Mouse (Mus musculus): ENCODE measurements around the gene Tnrc18. TPM values are rescaled to one million over a fixed set of nuclear protein-coding genes. Genes with fewer than 3 reads are reported as not detected.

Tnrc18 gene
- polyA plus RNA-seq, 1 experiment = 48.6 TPM

DNA sequence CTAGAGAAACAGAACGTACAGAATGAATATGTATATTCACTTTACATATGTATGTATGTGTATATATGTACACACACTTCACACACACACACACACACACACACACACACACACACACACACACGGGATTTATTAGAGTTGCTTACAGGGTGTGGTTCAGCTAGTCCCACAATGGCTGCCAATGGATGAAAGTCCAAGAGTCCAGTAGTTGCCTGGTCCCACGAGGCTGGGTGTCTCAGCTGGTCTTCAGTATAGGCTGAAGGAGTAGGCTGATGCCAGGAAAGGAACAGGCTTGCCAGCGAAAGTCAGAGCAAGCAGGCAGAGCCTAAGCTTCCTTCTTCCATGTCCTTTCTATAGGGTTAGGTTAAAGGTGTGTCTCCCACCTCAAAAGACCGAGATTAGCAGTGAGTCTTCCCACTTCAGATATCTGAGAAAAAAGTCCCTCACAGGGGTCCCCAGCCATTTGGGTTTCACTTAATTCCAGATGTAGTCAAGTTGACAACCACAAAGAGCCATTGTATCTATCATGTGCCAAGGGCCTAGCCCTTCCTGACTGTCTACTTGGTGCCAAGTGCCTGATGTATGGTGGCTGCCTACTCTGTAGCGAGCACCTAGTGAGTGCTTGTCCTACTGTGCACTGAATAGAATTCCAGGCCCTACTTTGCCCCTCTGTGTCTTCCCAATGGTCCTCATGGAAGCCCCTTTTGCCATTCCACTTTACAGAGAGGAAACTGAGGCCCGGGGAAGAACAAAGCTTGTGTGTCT lies 33.6 kb upstream of the Tnrc18 start:
- H3K4me1 ChIP-seq (replicated peaks; ENCODE audit: control insufficient read depth, insufficient read depth, low read length) = no peaks in the 10 kb centered on the region
- TF ChIP-seq CTCF (IDR thresholded peaks at IDR 0.05; ENCODE audit: borderline replicate concordance, control insufficient read depth, extremely low read depth, insufficient read depth, low read length, poor library complexity) (no peak), POLR2A (IDR thresholded peaks at IDR 0.05; ENCODE audit: control insufficient read depth, extremely low read depth, insufficient read depth, low read length, poor library complexity) (no peak)
- no peaks in the 10 kb centered on the region for H3K36me3 ChIP-seq (ENCODE audit: control insufficient read depth, insufficient read depth, low read length)
- WGBS = 74% methylated on average over 7 of the region's 7 CpGs
- H3K27ac ChIP-seq (ENCODE audit: control insufficient read depth, insufficient read depth, low read length) = no peak overlapping the region
- no peak overlapping the region for H3K4me3 ChIP-seq (ENCODE audit: control insufficient read depth, insufficient read depth, low read length)
- no peaks in the 10 kb centered on the region for H3K27me3 ChIP-seq (ENCODE audit: control insufficient read depth, insufficient read depth, low read length)
- DNase-seq = no peak

DNA sequence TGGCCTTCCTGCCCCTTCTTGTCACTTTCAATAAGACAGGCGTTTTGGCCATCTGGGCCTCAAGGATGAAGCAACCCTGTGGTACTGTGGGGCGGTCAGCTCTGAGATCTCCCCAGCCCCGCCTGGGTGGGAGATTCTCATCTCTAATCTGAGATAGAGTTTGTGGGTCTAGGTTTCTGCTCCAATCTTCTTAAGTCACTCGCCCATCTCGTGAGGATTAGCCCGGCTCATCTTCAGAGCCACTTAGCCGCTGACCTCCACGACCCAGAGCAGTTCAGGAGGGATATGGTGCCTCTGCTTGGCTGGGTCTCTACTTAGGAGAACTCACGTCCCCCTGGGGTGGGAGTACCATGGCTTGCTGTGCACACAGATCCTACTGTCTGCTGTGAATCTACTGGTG lies 33.0 kb upstream of the Tnrc18 start:
- H3K4me3 ChIP-seq (ENCODE audit: control insufficient read depth, insufficient read depth, low read length) = no peak overlapping the region
- DNase-seq = no peak
- H3K4me1 ChIP-seq (replicated peaks; ENCODE audit: control insufficient read depth, insufficient read depth, low read length) = no peaks in the 10 kb centered on the region
- no peaks in the 10 kb centered on the region for H3K27me3 ChIP-seq (ENCODE audit: control insufficient read depth, insufficient read depth, low read length)
- TF ChIP-seq POLR2A (IDR thresholded peaks at IDR 0.05; ENCODE audit: control insufficient read depth, extremely low read depth, insufficient read depth, low read length, poor library complexity) (no peak), CTCF (IDR thresholded peaks at IDR 0.05; ENCODE audit: borderline replicate concordance, control insufficient read depth, extremely low read depth, insufficient read depth, low read length, poor library complexity) (no peak)
- H3K36me3 ChIP-seq (ENCODE audit: control insufficient read depth, insufficient read depth, low read length) = no peaks in the 10 kb centered on the region
- no peak overlapping the region for H3K27ac ChIP-seq (ENCODE audit: control insufficient read depth, insufficient read depth, low read length)
- WGBS = 93% methylated on average over 9 of the region's 9 CpGs

DNA sequence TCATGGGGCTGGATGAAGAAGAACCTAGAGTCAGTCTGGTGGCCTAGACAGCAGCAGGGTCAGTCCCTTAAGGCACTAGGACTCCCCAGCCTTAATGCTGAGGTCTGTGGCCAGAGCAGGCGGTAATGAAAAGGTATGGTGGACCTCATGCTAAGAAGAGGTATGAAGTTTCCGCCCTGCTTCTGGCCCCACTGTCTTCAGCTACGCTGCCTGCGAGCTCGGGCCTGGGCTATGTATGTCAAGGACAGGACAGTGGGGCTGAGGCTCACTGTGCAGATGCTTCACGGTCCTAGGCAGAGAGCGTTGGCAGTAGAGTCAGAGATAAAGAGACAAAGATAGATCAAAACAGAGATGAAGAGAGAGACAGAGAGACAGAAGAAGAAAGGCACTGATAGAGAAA lies 31.4 kb upstream of the Tnrc18 start:
- Histone ChIP-seq H3K4me3 (ENCODE audit: control insufficient read depth, insufficient read depth, low read length) (no peak overlapping the region), H3K4me1 (replicated peaks; ENCODE audit: control insufficient read depth, insufficient read depth, low read length) (no peaks in the 10 kb centered on the region), H3K27ac (ENCODE audit: control insufficient read depth, insufficient read depth, low read length) (no peak overlapping the region), H3K36me3 (ENCODE audit: control insufficient read depth, insufficient read depth, low read length) (no peaks in the 10 kb centered on the region), H3K27me3 (ENCODE audit: control insufficient read depth, insufficient read depth, low read length) (no peaks in the 10 kb centered on the region)
- 98% methylated on average over 7 of the region's 7 CpGs for WGBS
- TF ChIP-seq POLR2A (IDR thresholded peaks at IDR 0.05; ENCODE audit: control insufficient read depth, extremely low read depth, insufficient read depth, low read length, poor library complexity) (no peak), CTCF (IDR thresholded peaks at IDR 0.05; ENCODE audit: borderline replicate concordance, control insufficient read depth, extremely low read depth, insufficient read depth, low read length, poor library complexity) (no peak)
- DNase-seq = no peak

DNA sequence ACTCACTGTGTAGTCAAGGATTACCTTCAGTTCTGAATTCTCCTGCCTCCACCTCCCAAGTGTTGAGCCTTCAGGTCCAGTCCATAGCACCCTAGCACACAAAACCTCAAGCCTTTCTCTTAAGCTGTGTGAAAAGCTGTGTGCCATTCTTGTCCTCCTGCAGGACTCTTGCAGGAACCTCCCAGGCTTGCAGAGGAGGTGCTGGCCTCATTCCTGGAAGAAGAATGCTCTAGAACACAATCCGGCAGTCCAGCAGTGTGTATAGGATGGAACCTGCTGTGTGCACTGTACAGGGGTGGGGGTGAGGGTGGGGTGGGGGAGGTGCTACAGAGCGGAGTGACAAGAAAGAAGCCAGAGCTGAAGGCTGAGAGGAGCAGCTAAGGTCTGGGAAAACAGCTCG lies 30.7 kb upstream of the Tnrc18 start:
- Histone ChIP-seq H3K4me3 (ENCODE audit: control insufficient read depth, insufficient read depth, low read length) (no peak overlapping the region), H3K36me3 (ENCODE audit: control insufficient read depth, insufficient read depth, low read length) (no peaks in the 10 kb centered on the region), H3K4me1 (replicated peaks; ENCODE audit: control insufficient read depth, insufficient read depth, low read length) (no peaks in the 10 kb centered on the region), H3K27me3 (ENCODE audit: control insufficient read depth, insufficient read depth, low read length) (no peaks in the 10 kb centered on the region), H3K27ac (ENCODE audit: control insufficient read depth, insufficient read depth, low read length) (no peak overlapping the region)
- 87% methylated on average over 3 of the region's 3 CpGs for WGBS
- no peak for DNase-seq
- TF ChIP-seq CTCF (IDR thresholded peaks at IDR 0.05; ENCODE audit: borderline replicate concordance, control insufficient read depth, extremely low read depth, insufficient read depth, low read length, poor library complexity) (no peak), POLR2A (IDR thresholded peaks at IDR 0.05; ENCODE audit: control insufficient read depth, extremely low read depth, insufficient read depth, low read length, poor library complexity) (no peak)

DNA sequence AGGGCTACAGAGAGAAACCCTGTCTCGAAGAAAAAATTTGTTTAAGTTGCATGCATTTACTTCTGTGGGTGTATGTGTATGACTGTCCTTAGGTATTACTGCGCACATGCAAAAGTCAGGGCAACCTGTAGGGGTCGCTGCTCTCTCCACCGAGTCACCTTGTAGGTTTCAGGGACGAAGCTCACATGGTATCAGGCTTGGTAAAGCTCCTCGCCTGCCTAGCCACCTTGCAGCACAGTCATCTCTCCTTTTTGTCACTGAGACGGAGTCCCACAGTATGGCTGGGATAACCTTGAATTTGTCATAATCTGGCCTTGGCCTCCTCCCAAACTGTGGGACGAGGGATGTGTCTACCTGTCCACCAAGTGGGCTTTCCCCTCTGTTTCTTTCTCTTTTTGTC lies 27.0 kb upstream of the Tnrc18 start:
- no peaks in the 10 kb centered on the region for H3K36me3 ChIP-seq (ENCODE audit: control insufficient read depth, insufficient read depth, low read length)
- WGBS = 66% methylated on average over 8 of the region's 8 CpGs
- TF ChIP-seq POLR2A (IDR thresholded peaks at IDR 0.05; ENCODE audit: control insufficient read depth, extremely low read depth, insufficient read depth, low read length, poor library complexity) = no peak
- TF ChIP-seq CTCF (IDR thresholded peaks at IDR 0.05; ENCODE audit: borderline replicate concordance, control insufficient read depth, extremely low read depth, insufficient read depth, low read length, poor library complexity) = no peak
- no peak overlapping the region for H3K27ac ChIP-seq (ENCODE audit: control insufficient read depth, insufficient read depth, low read length)
- H3K27me3 ChIP-seq (ENCODE audit: control insufficient read depth, insufficient read depth, low read length) = no peaks in the 10 kb centered on the region
- no peaks in the 10 kb centered on the region for H3K4me1 ChIP-seq (replicated peaks; ENCODE audit: control insufficient read depth, insufficient read depth, low read length)
- no peak overlapping the region for H3K4me3 ChIP-seq (ENCODE audit: control insufficient read depth, insufficient read depth, low read length)
- no peak for DNase-seq

DNA sequence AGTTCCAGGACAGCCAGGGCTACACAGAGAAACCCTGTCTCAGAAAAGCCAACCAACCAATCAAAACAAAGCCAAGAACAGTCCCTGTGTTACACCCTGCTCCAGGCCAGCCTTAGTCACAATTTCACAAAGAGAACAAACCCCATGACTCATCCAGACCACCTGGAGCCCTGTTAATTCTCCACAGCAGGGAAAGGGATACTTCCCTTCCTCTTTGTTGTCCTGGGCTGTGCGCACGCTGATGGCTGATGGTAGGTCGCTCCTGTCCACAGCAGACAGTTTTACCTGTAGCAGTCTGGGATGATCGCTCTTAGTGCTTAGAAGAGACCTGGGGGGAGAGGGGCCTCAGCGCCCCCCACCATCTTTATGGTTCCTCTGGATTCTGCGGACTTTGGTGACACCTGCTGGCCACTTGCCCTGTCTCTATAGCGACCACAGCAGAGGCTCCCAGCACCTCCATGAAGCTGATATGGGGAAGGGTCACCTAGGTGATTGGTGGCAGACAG lies 24.7 kb upstream of the Tnrc18 start:
- WGBS = 62% methylated on average over 7 of the region's 7 CpGs
- peak; percentile 38; the same call in 1 of the 2 replicates for TF ChIP-seq CTCF (IDR thresholded peaks at IDR 0.05; ENCODE audit: borderline replicate concordance, control insufficient read depth, extremely low read depth, insufficient read depth, low read length, poor library complexity)
- no peak for TF ChIP-seq POLR2A (IDR thresholded peaks at IDR 0.05; ENCODE audit: control insufficient read depth, extremely low read depth, insufficient read depth, low read length, poor library complexity)

More for the DNA sequence above, 24.7 kb upstream of the Tnrc18 start:
- DNase-seq = peak; percentile 29
- Histone ChIP-seq H3K36me3 (ENCODE audit: control insufficient read depth, insufficient read depth, low read length) (no peaks in the 10 kb centered on the region), H3K27me3 (ENCODE audit: control insufficient read depth, insufficient read depth, low read length) (no peaks in the 10 kb centered on the region), H3K4me1 (replicated peaks; ENCODE audit: control insufficient read depth, insufficient read depth, low read length) (no peaks in the 10 kb centered on the region), H3K4me3 (ENCODE audit: control insufficient read depth, insufficient read depth, low read length) (no peak overlapping the region), H3K27ac (ENCODE audit: control insufficient read depth, insufficient read depth, low read length) (no peak overlapping the region)
